Mouse (Mus musculus) heart, embryonic 15.5 days (tissue): ENCODE results near the gene Ush1g. TPM values are rescaled to one million over a fixed set of nuclear protein-coding genes. Genes with fewer than 3 reads are reported as not detected.

Experiments
- ATAC-seq: fragments of 200-750 bp; cut with Nextera tagmentation; replicated peaks from 2 replicates; pipeline ENCODE4 v1.8.0; 2017; ENCODE audit warnings: low read depth, moderate TSS enrichment; ENCODE audit not compliant: insufficient number of reproducible peaks, insufficient read depth, low FRiP score
- H3K27ac ChIP-seq: fragments of 300-500 bp; sonication (generic); 2 replicates; pipeline ENCODE4 v1.5.1; 2015; ENCODE audit warnings: mild to moderate bottlenecking, inconsistent platforms
- H3K27me3 ChIP-seq: fragments of 300-500 bp; sonication (generic); 2 replicates; pipeline ENCODE4 v1.6.1; 2015; ENCODE audit warnings: inconsistent platforms
- H3K36me3 ChIP-seq: fragments of 300-500 bp; sonication (generic); 2 replicates; pipeline ENCODE4 v1.6.1; 2015; ENCODE audit warnings: mild to moderate bottlenecking, inconsistent platforms
- H3K4me1 ChIP-seq: fragments of 300-500 bp; sonication (generic); replicated peaks from 2 replicates; pipeline ENCODE4 v1.6.1; 2015; ENCODE audit warnings: inconsistent platforms
- H3K4me2 ChIP-seq: fragments of 300-500 bp; sonication (generic); 2 replicates; pipeline ENCODE4 v1.6.1; 2015; ENCODE audit warnings: inconsistent platforms, mild to moderate bottlenecking, moderate library complexity
- H3K4me3 ChIP-seq: fragments of 300-500 bp; sonication (generic); 2 replicates; pipeline ENCODE4 v1.5.1; 2015; ENCODE audit warnings: mild to moderate bottlenecking, inconsistent platforms
- H3K9ac ChIP-seq: fragments of 300-500 bp; sonication (generic); 2 replicates; pipeline ENCODE4 v1.6.1; 2015; ENCODE audit warnings: mild to moderate bottlenecking, inconsistent platforms
- H3K9me3 ChIP-seq: fragments of 300-500 bp; sonication (generic); replicated peaks from 2 replicates; pipeline ENCODE4 v1.6.1; 2016; ENCODE audit warnings: inconsistent platforms
- WGBS: fragments of 180-500 bp; shearing (Covaris S2); methylation state at CpG from one replicate; pipeline ENCODE4 v1.1.7; 2015; ENCODE audit warnings: mixed read lengths; 5-methylcytosine and 5-hydroxymethylcytosine counted together
- polyA plus RNA-seq: library from polyadenylated mRNA; unstranded; fragments of >200 nt; fragmentation: Nextera tagmentation; extraction: Ambion mirVana; gene quantifications from 2 replicates; pipeline ENCODE4 v1.2.1, GENCODE M21; 2015

Ush1g gene
- 0.11 and 0.29 TPM in 2 replicates for polyA plus RNA-seq

DNA sequence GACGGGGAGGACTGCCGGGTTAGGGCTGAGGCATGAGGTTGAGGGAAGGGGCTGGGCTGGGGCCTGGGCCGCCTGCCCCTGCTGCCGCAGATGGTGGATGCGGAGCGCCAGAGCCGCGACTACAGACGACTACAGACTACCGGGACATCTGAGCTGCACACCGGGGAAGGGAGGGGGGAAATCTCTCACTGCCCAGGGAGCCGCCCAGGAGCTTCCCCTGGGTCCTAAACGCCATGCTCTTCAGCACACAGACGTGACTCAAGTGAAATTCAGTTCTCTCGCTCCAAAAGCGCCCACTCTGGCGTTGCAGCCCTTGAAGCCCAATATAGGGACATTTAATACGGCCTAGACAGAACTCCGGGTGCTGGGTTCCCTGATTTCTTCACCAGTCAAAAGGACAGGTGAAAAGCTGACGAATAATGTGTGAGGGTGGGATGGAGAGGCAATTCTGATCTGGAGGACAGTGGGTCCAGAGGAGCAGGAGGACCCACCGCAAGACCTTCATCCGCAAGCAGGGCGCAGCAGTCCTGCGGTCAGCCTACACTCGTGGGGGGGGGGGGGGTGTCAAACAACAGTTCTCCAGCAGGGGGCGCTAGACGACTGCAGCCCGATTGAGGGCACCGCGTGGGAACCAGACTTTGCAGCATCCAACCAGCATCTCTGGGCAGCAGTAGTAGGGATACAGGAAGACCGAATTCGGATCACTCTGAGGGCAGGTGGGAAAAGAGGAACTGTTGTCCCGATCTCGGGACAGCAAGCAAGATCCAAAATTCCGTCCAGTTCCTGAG is at the start of gene Ush1g:
Gene Ush1g (minus strand): TSS at position 136 of the 788 bp plus-strand sequence.
- WGBS = 5% methylated on average over 35 of the region's 35 CpGs
- Histone ChIP-seq H3K9me3 (no peaks in the 10 kb centered on the region), H3K27me3 (peaks cover 96% of the 10 kb centered on the region), H3K4me1 (peaks cover 14% of the 10 kb centered on the region), H3K4me3 (peak within 1 kb of the TSS; percentile 8), H3K27ac (no peak within 1 kb of the TSS), H3K9ac (no peak within 1 kb of the TSS), H3K36me3 (no peaks in the 10 kb centered on the region), H3K4me2 (peak within 1 kb of the TSS; percentile 24)
- ATAC-seq = no peak

DNA sequence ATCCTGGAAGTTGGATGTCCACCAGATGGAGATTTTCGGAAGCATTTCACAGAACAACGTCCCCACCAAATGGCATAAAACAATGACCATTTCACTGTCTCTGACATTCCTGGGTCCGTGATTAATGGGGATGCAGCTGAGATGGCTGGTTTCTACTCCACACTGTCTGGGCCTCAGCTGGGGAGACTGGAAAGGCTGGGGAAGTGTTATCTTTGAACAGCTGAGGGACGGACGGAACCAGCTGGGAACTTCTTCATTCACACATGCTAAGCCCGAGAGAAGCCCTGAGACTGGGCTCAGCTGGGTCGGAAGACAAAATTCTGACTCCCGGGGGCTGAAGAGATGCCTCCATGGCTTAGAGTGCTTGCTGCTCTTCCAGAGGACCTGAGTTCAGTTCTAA is 49.5 kb upstream of the Ush1g start:
- no peaks in the 10 kb centered on the region for H3K9me3 ChIP-seq
- H3K27me3 ChIP-seq = peaks cover 67% of the 10 kb centered on the region
- H3K9ac ChIP-seq = no peak overlapping the region
- peaks cover 29% of the 10 kb centered on the region for H3K4me1 ChIP-seq
- 50% methylated on average over 8 of the region's 8 CpGs for WGBS
- H3K4me3 ChIP-seq = no peak overlapping the region
- no peak overlapping the region for H3K4me2 ChIP-seq
- H3K36me3 ChIP-seq = no peaks in the 10 kb centered on the region
- H3K27ac ChIP-seq = no peak overlapping the region
- no peak for ATAC-seq

DNA sequence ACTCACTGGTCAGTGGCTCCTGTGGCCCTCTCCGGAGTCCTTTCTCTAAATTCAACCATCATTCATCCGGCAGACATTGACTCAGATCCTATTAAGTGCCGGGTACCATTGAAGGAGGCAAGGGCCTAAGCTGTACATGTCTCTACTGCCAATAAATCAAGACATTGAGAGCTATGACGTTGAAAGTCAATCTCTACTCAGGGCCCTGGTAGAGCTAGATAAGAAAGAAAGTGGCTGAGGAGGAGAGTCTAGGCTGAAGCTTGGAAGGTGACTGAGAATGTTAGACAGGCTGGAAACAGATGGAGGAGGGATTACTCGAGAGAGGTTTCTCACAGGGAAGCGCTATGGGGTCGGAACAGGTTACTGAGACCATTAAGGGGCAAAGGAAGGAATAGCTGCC is 48.5 kb upstream of the Ush1g start:
- ATAC-seq = no peak
- Histone ChIP-seq H3K4me3 (no peak overlapping the region), H3K9me3 (no peaks in the 10 kb centered on the region), H3K27ac (no peak overlapping the region), H3K9ac (no peak overlapping the region), H3K4me1 (peaks cover 35% of the 10 kb centered on the region), H3K27me3 (peaks cover 69% of the 10 kb centered on the region), H3K4me2 (no peak overlapping the region), H3K36me3 (no peaks in the 10 kb centered on the region)
- 52% methylated on average over 7 of the region's 7 CpGs for WGBS

DNA sequence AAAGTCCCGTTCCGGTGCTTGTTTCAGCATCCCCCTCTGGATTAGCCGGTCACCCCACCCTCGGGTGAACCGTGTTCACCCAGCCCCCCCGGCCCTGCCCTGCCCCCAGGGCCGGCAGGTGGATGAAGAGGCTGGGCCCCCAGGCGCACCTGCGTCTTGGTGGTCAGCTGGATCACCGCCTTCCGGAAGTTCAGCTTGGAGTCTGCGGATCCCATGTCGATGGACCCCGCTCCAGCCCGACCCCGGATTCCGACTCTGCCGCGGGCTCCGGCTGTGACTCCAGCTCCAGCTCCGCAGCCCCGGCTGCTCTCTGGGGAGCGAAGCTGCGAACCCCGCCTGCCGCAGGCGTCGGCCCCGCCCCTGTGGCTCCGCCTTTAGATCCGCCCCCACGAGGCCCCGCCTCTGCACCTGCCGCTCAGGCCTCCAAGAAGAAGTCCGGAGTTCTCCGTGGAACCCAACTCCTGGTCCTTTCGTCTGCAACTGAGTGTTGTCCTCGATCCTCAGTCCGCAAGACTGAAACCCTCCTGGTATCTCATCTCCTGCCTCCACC is 45.6 kb upstream of the Ush1g start, which contains the start of gene Hid1:
Gene Hid1 (minus strand): TSS at position 362 of the 550 bp plus-strand sequence.
- no peaks in the 10 kb centered on the region for H3K9me3 ChIP-seq
- 2% methylated on average over 39 of the region's 39 CpGs for WGBS
- H3K27ac ChIP-seq = 0 out of 2 replicates have a peak within 1 kb of the TSS, but pooled peaks have one; percentile 12
- peaks cover 22% of the 10 kb centered on the region for H3K4me1 ChIP-seq
- peak within 1 kb of the TSS; percentile 62 for H3K9ac ChIP-seq
- H3K4me2 ChIP-seq = peak within 1 kb of the TSS; percentile 97
- H3K4me3 ChIP-seq = peak within 1 kb of the TSS; percentile 62
- no peaks in the 10 kb centered on the region for H3K36me3 ChIP-seq
- peak; percentile 65 for ATAC-seq
- peaks cover 60% of the 10 kb centered on the region for H3K27me3 ChIP-seq

DNA sequence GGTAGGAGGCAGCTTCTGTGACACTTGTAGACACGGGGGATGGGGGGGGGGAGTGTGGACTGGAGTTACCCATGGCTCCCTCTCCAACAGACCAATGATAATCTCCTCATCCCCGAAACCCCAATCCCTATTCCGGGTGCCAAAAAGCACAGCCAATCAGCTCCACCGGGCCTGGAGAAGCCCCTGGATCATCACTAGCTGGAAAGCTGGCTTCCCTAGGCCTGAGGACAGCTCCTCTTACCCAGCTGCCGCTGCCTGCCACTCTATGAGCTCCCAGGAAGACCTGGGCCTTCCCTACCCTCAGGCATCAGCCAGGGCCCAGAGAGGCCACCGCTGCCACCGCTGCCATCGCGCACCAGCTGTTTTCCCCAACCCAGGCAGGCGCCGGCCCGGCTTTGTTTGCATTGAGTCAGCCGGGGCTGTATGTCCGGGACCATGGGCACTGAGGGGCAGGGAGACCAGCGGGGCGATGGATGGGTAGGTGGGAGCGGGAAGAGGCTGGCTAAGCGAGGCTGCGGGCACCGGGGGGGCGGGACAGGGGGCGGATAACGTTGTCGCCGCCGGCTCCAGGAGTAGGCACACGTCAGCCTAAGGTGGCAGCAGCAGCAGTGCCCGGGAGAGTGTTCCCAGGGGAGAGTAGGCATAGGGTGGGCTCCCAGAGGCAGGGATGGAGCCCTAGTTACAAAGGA is 45.0 kb upstream of the Ush1g start:
- ATAC-seq = 0 out of 2 replicates have a peak, but pooled peaks have one; percentile 9
- H3K4me2 ChIP-seq = peak overlapping the region; percentile 97
- peaks cover 54% of the 10 kb centered on the region for H3K27me3 ChIP-seq
- H3K9me3 ChIP-seq = no peaks in the 10 kb centered on the region
- WGBS = 4% methylated on average over 26 of the region's 28 CpGs
- peaks cover 22% of the 10 kb centered on the region for H3K4me1 ChIP-seq
- H3K9ac ChIP-seq = peak overlapping the region; percentile 62
- no peaks in the 10 kb centered on the region for H3K36me3 ChIP-seq
- peak overlapping the region; percentile 62 for H3K4me3 ChIP-seq
- 0 out of 2 replicates have a peak overlapping the region, but pooled peaks have one; percentile 12 for H3K27ac ChIP-seq

DNA sequence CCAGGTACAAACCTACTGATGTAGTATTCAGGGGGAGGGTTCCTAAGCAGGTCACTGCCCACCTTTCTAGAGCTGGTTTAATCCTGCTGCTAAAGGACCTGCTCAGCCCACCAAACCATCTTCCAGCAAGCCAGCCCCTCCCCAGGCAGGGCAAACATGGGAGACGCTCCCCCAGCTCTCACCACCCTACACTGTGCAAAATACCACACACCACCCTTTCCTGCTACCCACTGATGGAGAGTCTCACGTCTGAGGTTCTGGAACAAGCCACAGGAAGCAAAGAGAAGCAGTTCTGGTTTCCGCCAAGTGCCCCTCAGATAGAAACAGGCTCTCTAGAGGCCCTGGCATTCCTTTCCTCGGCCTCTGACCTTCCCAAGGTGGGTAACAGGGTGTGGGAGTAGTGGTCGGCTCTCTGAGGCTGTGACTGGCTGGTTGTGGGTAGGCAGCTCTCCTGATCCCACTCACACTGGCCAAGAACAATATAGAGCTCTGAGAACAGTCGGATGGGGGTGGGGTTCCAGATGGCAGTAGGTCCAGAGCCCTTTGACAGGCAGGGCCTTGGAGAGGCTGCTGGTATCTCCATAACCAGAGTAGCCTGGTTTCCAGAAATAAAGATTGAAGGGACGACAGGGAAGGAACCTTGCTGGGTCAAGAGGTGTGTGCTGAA is 44.3 kb upstream of the Ush1g start:
- ATAC-seq = no peak; the same call in 1 of the 2 replicates
- Histone ChIP-seq H3K9me3 (no peaks in the 10 kb centered on the region), H3K27ac (peak overlapping the region; percentile 4; the same call in 1 of the 2 replicates), H3K4me1 (peaks cover 22% of the 10 kb centered on the region), H3K4me2 (peak overlapping the region; percentile 97), H3K27me3 (peaks cover 48% of the 10 kb centered on the region), H3K4me3 (peak overlapping the region; percentile 62), H3K36me3 (no peaks in the 10 kb centered on the region), H3K9ac (peak overlapping the region; percentile 62; the same call in 1 of the 2 replicates)
- 31% methylated on average over 7 of the region's 7 CpGs for WGBS

DNA sequence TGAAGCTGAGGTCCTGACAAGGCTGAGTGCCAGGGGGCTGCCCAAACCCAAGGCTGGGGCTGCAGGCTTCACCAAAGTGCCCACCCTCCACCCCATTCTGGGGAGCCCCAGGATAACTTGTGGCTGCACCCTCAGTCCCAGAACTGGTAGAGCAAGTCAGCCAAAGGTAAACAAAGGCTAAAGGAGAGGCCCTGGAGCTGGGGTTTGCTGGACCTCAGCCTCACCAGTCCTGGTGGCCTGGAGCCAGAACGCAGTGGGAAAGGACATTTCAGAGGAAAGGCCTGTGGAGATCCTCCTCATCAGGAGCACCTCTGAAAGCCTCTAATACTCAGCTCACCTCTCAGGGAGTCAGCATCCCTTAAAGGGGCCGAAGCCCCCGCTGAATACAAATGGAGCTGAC is 42.3 kb upstream of the Ush1g start:
- 92% methylated on average over 3 of the region's 3 CpGs for WGBS

DNA sequence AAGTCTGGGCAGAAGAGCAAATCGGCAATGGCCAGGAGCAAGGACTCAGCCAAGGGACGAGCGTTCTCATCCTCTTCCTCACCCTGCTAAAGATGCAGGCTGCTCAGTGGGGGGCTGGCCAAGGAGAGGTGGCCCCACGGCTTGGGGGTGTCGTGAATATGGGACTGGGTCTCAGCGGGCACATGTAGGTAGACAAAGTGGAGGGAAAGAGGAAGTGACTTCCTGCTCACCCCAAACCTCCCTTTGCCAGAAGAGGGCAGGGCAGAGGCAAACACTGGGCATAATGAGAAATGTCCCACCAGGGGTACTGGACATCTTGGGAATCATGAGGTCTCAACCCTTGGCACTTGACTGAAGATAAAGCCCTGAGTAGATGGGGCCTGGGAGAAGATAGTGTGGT is 37.9 kb upstream of the Ush1g start:
- Histone ChIP-seq H3K36me3 (no peaks in the 10 kb centered on the region), H3K4me2 (no peak overlapping the region), H3K4me1 (peaks cover 12% of the 10 kb centered on the region), H3K4me3 (no peak overlapping the region), H3K9me3 (no peaks in the 10 kb centered on the region), H3K27me3 (peaks cover 30% of the 10 kb centered on the region), H3K9ac (no peak overlapping the region), H3K27ac (peak overlapping the region; percentile 59)
- 54% methylated on average over 6 of the region's 6 CpGs for WGBS
- ATAC-seq = no peak

More for the DNA sequence above, 42.3 kb upstream of the Ush1g start:
- H3K27me3 ChIP-seq = peaks cover 36% of the 10 kb centered on the region
- no peak overlapping the region for H3K9ac ChIP-seq
- H3K36me3 ChIP-seq = no peaks in the 10 kb centered on the region
- no peak overlapping the region for H3K4me2 ChIP-seq
- H3K9me3 ChIP-seq = no peaks in the 10 kb centered on the region
- H3K27ac ChIP-seq = no peak overlapping the region
- peaks cover 28% of the 10 kb centered on the region for H3K4me1 ChIP-seq
- ATAC-seq = no peak
- H3K4me3 ChIP-seq = no peak overlapping the region

DNA sequence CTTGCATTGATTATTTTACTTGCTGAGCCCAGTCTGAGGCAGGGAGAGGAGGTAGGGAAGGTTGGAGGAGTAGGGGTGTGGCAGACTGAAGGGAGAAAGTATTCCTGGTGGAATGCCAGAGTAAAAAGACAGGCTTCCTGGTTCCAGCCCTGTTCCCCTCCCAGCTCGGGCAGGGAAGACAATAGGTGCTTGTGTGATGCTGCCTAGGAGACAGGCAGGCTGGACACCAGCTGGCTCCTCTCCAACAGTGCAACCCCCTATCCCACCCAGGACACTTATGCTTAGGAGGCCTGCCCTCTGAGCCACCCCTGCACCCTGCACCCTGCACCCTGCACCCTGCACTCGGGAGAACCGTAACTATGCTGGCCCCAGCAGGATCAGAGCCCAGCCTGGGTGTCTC is 37.5 kb upstream of the Ush1g start:
- H3K4me3 ChIP-seq = no peak overlapping the region
- ATAC-seq = peak; percentile 32
- H3K9ac ChIP-seq = no peak overlapping the region
- no peak overlapping the region for H3K4me2 ChIP-seq
- H3K36me3 ChIP-seq = no peaks in the 10 kb centered on the region
- H3K9me3 ChIP-seq = no peaks in the 10 kb centered on the region
- 37% methylated on average over 3 of the region's 3 CpGs for WGBS
- peak overlapping the region; percentile 59 for H3K27ac ChIP-seq
- H3K4me1 ChIP-seq = peaks cover 12% of the 10 kb centered on the region
- peaks cover 35% of the 10 kb centered on the region for H3K27me3 ChIP-seq

DNA sequence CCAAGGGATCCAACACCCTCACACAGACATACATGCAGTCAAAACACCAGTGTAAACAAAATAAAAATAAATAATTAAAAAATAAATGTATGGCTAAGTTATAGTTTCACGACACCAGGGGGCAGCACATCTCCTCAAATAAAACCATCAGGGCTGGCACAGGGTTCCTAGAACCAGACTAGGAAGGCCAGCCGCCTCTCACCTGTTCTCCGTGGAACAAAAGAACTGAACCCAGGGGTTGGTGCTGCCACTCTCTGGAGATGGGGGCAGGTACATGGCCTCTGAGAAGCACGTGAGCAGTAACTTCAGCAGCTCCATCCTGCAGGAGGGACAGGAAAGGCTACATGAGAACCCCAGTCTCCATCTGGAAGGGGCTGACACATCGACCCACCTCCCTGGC is 36.6 kb upstream of the Ush1g start:
- H3K9ac ChIP-seq = no peak overlapping the region
- peaks cover 35% of the 10 kb centered on the region for H3K27me3 ChIP-seq
- H3K4me1 ChIP-seq = peaks cover 12% of the 10 kb centered on the region
- ATAC-seq = no peak
- peak overlapping the region; percentile 59; the same call in 1 of the 2 replicates for H3K27ac ChIP-seq
- H3K36me3 ChIP-seq = no peaks in the 10 kb centered on the region
- H3K4me3 ChIP-seq = no peak overlapping the region
- no peaks in the 10 kb centered on the region for H3K9me3 ChIP-seq
- 18% methylated on average over 5 of the region's 5 CpGs for WGBS
- H3K4me2 ChIP-seq = no peak overlapping the region

DNA sequence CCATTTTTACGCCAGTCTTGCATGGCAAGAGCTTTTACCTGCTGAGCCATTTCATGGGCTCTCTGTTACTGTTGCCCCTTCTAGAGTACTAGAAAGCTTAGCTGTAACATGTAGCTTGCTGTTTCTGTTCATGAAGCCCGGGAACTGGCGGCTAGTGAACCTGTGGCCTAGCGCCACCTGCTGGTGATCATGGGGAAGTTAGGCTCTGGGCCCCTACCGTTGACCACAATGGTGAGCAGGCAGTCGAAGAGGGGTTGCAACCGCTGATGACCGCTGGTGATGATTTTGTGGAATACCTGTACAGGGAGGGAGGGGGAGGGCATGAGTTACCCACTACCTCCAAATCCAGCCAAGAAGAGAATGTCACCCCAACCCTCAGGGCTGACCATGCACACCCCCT is 32.3 kb upstream of the Ush1g start:
- no peak overlapping the region for H3K27ac ChIP-seq
- ATAC-seq = no peak; the same call in 1 of the 2 replicates
- no peak overlapping the region for H3K4me3 ChIP-seq
- H3K27me3 ChIP-seq = peaks cover 63% of the 10 kb centered on the region
- 6% methylated on average over 8 of the region's 8 CpGs for WGBS
- no peaks in the 10 kb centered on the region for H3K9me3 ChIP-seq
- H3K4me2 ChIP-seq = no peak overlapping the region
- H3K9ac ChIP-seq = no peak overlapping the region
- no peaks in the 10 kb centered on the region for H3K36me3 ChIP-seq
- peaks cover 6% of the 10 kb centered on the region for H3K4me1 ChIP-seq
